ENCODE assay signal across 8 mouse cellular contexts in the genomic region with DNA sequence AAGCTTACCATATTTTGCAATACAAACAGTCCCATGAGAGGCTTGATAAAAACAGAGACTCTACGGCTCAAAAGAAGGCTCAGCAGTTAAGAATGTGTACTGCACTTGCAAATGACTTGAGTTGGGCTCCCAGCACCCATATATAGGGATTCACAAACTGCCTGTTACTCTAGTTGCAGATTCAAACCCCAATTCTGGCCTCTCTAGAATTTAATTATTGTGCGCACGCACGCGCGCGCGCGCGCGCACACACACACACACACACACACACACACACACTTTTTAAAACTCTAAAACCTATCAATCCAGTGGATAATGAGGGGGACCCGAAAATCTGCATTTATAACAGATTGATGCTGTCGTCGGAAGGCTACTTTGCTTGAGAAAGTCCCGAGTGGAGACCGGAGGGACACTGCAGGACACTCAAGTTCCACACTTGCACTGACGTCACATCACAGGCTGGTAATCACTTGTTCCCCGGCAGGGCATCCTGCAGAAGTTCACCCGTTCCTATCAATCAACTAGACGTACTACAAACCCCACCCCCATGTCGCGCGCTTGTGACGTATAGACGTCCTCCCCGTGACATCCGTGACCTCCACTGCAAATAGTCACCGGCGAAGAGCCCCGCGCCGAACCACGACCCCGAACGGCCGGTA. TPM values are rescaled to one million over a fixed set of nuclear protein-coding genes. Genes with fewer than 3 reads are reported as not detected.
DNase-seq lines count a peak whose midpoint lies in the region; ATAC-seq and TF ChIP-seq lines count a peak whose summit lies in the region.

No protein-coding gene starts in this region.

- H3K4me1 ChIP-seq in cerebellum, adult 2 months (ENCODE audit: control insufficient read depth, insufficient read depth, low read length) = no peaks in the 10 kb centered on the region
- no peaks in the 10 kb centered on the region for H3K4me1 ChIP-seq in forebrain, postnatal 0 days (ENCODE audit: insufficient read depth)
- H3K4me1 ChIP-seq in lung, adult 2 months (ENCODE audit: control insufficient read depth, insufficient read depth, low read length) = no peaks in the 10 kb centered on the region
- H3K4me1 ChIP-seq in olfactory bulb, adult 2 months (ENCODE audit: control insufficient read depth, insufficient read depth, low read length) = no peaks in the 10 kb centered on the region
- H3K4me1 ChIP-seq in thymus, adult 2 months (replicated peaks; ENCODE audit: control insufficient read depth, insufficient read depth, low read length) = no peaks in the 10 kb centered on the region

- peak; percentile 94 for ATAC-seq in forebrain, postnatal 0 days

- no peaks in the 10 kb centered on the region for H3K27me3 ChIP-seq in cerebellum, adult 2 months (ENCODE audit: control insufficient read depth, insufficient read depth, low read length)
- H3K27me3 ChIP-seq in forebrain, postnatal 0 days (ENCODE audit: insufficient read depth, low read length) = no peaks in the 10 kb centered on the region
- H3K27me3 ChIP-seq in thymus, adult 2 months (ENCODE audit: control insufficient read depth, insufficient read depth, low read length) = no peaks in the 10 kb centered on the region

- H3K9ac ChIP-seq in forebrain, postnatal 0 days = peak overlapping the region; percentile 69

- TF ChIP-seq POLR2A in cerebellum, adult 2 months (IDR thresholded peaks at IDR 0.05; ENCODE audit: borderline replicate concordance, insufficient read depth, low read length) = 0 out of 2 replicates have a peak, but pooled peaks have one; percentile 22
- TF ChIP-seq POLR2A in lung, adult 2 months (IDR thresholded peaks at IDR 0.05; ENCODE audit: borderline replicate concordance, extremely low read depth, low read depth, low read length) = peak; percentile 61; the same call in 1 of the 2 replicates
- TF ChIP-seq POLR2A in olfactory bulb, adult 2 months (IDR thresholded peaks at IDR 0.05; ENCODE audit: insufficient read depth, low read depth, low read length) = no peak
- 0 out of 2 replicates have a peak, but pooled peaks have one; percentile 29 for TF ChIP-seq POLR2A in thymus, adult 2 months (IDR thresholded peaks at IDR 0.05; ENCODE audit: control insufficient read depth, extremely low read depth, insufficient read depth, low read length, poor library complexity)

- peak overlapping the region; percentile 100 for H3K27ac ChIP-seq in cerebellum, adult 2 months (ENCODE audit: insufficient read depth, low read length)
- H3K27ac ChIP-seq in forebrain, postnatal 0 days (ENCODE audit: low read depth, low read length) = peak overlapping the region; percentile 92
- peak overlapping the region; percentile 100 for H3K27ac ChIP-seq in layer of hippocampus, adult 2 months
- H3K27ac ChIP-seq in olfactory bulb, adult 2 months (ENCODE audit: insufficient read depth, low read depth, low read length) = peak overlapping the region; percentile 99
- peak overlapping the region; percentile 34; the same call in 1 of the 2 replicates for H3K27ac ChIP-seq in thymus, adult 2 months (ENCODE audit: control insufficient read depth, insufficient read depth, low read length)

- TF ChIP-seq CTCF in cerebellum, adult 2 months (IDR thresholded peaks at IDR 0.05; ENCODE audit: borderline replicate concordance, insufficient read depth, low read depth, low read length) = no peak
- peak; percentile 26; the same call in 1 of the 2 replicates for TF ChIP-seq CTCF in forebrain, postnatal 0 days (IDR thresholded peaks at IDR 0.05; ENCODE audit: low read depth)
- TF ChIP-seq CTCF in layer of hippocampus, adult 2 months (conservative IDR thresholded peaks at IDR 0.05) = 0 out of 2 replicates have a peak, but pooled peaks have one; percentile 11
- no peak for TF ChIP-seq CTCF in lung, adult 2 months (IDR thresholded peaks at IDR 0.05; ENCODE audit: insufficient read depth, low read length)
- peak; percentile 10; the same call in 1 of the 2 replicates for TF ChIP-seq CTCF in olfactory bulb, adult 2 months (IDR thresholded peaks at IDR 0.05; ENCODE audit: insufficient read depth, low read depth, low read length)
- no peak for TF ChIP-seq CTCF in thymus, adult 2 months (IDR thresholded peaks at IDR 0.05; ENCODE audit: borderline replicate concordance, control insufficient read depth, extremely low read depth, insufficient read depth, low read length, poor library complexity)

- H3K9me3 ChIP-seq in forebrain, postnatal 0 days (ENCODE audit: low read length) = no peaks in the 10 kb centered on the region

- H3K4me2 ChIP-seq in forebrain, postnatal 0 days (ENCODE audit: low read depth) = peak overlapping the region; percentile 50

- under 1% methylated on average over 36 of the region's 36 CpGs for WGBS in cerebellum, adult 2 months
- WGBS in forebrain, postnatal 0 days = under 1% methylated on average over 36 of the region's 36 CpGs
- WGBS in lung, adult 2 months = 1% methylated on average over 36 of the region's 36 CpGs
- under 1% methylated on average over 36 of the region's 36 CpGs for WGBS in olfactory bulb, adult 2 months
- under 1% methylated on average over 36 of the region's 36 CpGs for WGBS in thymus, adult 2 months

- H3K4me3 ChIP-seq in cerebellum, adult 2 months (replicated peaks; ENCODE audit: insufficient read depth, low read depth, low read length) = peak overlapping the region; percentile 74
- H3K4me3 ChIP-seq in forebrain, postnatal 0 days (ENCODE audit: low read depth, low read length) = peak overlapping the region; percentile 55
- H3K4me3 ChIP-seq in layer of hippocampus, adult 2 months = peak overlapping the region; percentile 92
- peak overlapping the region; percentile 93 for H3K4me3 ChIP-seq in lung, adult 2 months (replicated peaks; ENCODE audit: extremely low read depth, low read depth, low read length)
- peak overlapping the region; percentile 88 for H3K4me3 ChIP-seq in olfactory bulb, adult 2 months (ENCODE audit: insufficient read depth, low read depth, low read length)
- H3K4me3 ChIP-seq in thymus, adult 2 months (ENCODE audit: control insufficient read depth, insufficient read depth, low read length) = peak overlapping the region; percentile 62

- peak; percentile 99 for DNase-seq in Muller cell, postnatal 12 days (ENCODE audit: inconsistent ontology term)
- peak; percentile 97 to 98 for DNase-seq in cerebellum, adult 2 months
- peak; percentile 97 for DNase-seq in forebrain, postnatal 0 days
- DNase-seq in heart, postnatal 4 days = peak; percentile 96
- DNase-seq in layer of hippocampus, adult 2 months (ENCODE audit: low spot score in 2 of 2) = peak; percentile 97 to 98
- DNase-seq in lung, adult 2 months = peak; percentile 99
- DNase-seq in thymus, adult 2 months = peak; percentile 97

- H3K36me3 ChIP-seq in forebrain, postnatal 0 days (ENCODE audit: insufficient read depth) = peaks cover 16% of the 10 kb centered on the region
- H3K36me3 ChIP-seq in thymus, adult 2 months (ENCODE audit: control insufficient read depth, insufficient read depth, low read length) = no peaks in the 10 kb centered on the region

RNA-seq across cellular contexts. Expression of gene Coq7, which starts 0.5 kb away (rescaled TPM):
- polyA plus RNA-seq in cerebellum, adult 2 months (2012; rRNA removed) = 82.5 and 93.2 TPM in 2 replicates
- 47.6 and 48.3 TPM in 2 replicates for total RNA-seq in forebrain, postnatal 0 days (2014; rRNA removed)
- polyA plus RNA-seq in forebrain, postnatal 0 days (2015; fragmentation: Nextera tagmentation; extraction: Ambion mirVana) = 115 and 134 TPM in 2 replicates
- 100 to 1,000 TPM in 1 of 2 experiments, 10 to 100 TPM in 1; 99.7 to 112 TPM for total RNA-seq in heart, postnatal 4 days (2021)
- 10 to 100 TPM; 35.3 to 35.4 TPM for total RNA-seq in layer of hippocampus, adult 2 months (2021)
- polyA plus RNA-seq in lung, adult 2 months (2012; rRNA removed) = 29.2 and 41.4 TPM in 2 replicates
- polyA plus RNA-seq in olfactory bulb, adult 2 months (2012; ENCODE audit: insufficient read depth, insufficient read length, low replicate concordance, missing spikeins) = not detected in 2 replicates
- 34.6 and 38.1 TPM in 2 replicates for polyA plus RNA-seq in thymus, adult 2 months (2012; rRNA removed)

RNA-seq across cellular contexts. Expression of gene Itpripl2, which starts 40.9 kb away (rescaled TPM):
- 1.9 TPM in 2 replicates for polyA plus RNA-seq in cerebellum, adult 2 months (2012; rRNA removed)
- 3.8 and 6.0 TPM in 2 replicates for total RNA-seq in forebrain, postnatal 0 days (2014; rRNA removed)
- polyA plus RNA-seq in forebrain, postnatal 0 days (2015; fragmentation: Nextera tagmentation; extraction: Ambion mirVana) = 0.42 and 0.43 TPM in 2 replicates
- 10 to 100 TPM; 46.5 to 46.6 TPM for total RNA-seq in heart, postnatal 4 days (2021)
- total RNA-seq in layer of hippocampus, adult 2 months (2021) = 1 to 10 TPM; 3.1 to 3.8 TPM
- 60.9 and 84.2 TPM in 2 replicates for polyA plus RNA-seq in lung, adult 2 months (2012; rRNA removed)
- not detected in 2 replicates for polyA plus RNA-seq in olfactory bulb, adult 2 months (2012; ENCODE audit: insufficient read depth, insufficient read length, low replicate concordance, missing spikeins)
- 7.2 and 7.5 TPM in 2 replicates for polyA plus RNA-seq in thymus, adult 2 months (2012; rRNA removed)

RNA-seq across cellular contexts. Expression of gene Tmc7, which starts 51.9 kb away (rescaled TPM):
- polyA plus RNA-seq in cerebellum, adult 2 months (2012; rRNA removed) = 16.7 and 16.9 TPM in 2 replicates
- total RNA-seq in forebrain, postnatal 0 days (2014; rRNA removed) = 10.1 and 10.3 TPM in 2 replicates
- 2.7 and 4.2 TPM in 2 replicates for polyA plus RNA-seq in forebrain, postnatal 0 days (2015; fragmentation: Nextera tagmentation; extraction: Ambion mirVana)
- total RNA-seq in heart, postnatal 4 days (2021) = 10 to 100 TPM in 1 of 2 experiments, 1 to 10 TPM in 1; 9.8 to 10.3 TPM
- 10 to 100 TPM; 15.0 to 16.8 TPM for total RNA-seq in layer of hippocampus, adult 2 months (2021)
- 1.3 and 1.5 TPM in 2 replicates for polyA plus RNA-seq in lung, adult 2 months (2012; rRNA removed)
- polyA plus RNA-seq in olfactory bulb, adult 2 months (2012; ENCODE audit: insufficient read depth, insufficient read length, low replicate concordance, missing spikeins) = not detected in 2 replicates
- polyA plus RNA-seq in thymus, adult 2 months (2012; rRNA removed) = 0.18 and 0.26 TPM in 2 replicates

Comparison
In these comparisons a context has a peak if more than half of its experiments do, and no peak if none do; other contexts are left out.
1. Peak in every context shown above with its lines: DNase-seq, ATAC-seq, H3K4me3 ChIP-seq and H3K27ac ChIP-seq.
2. H3K27ac ChIP-seq: peak in every context shown above with its lines; median percentile 100 in cerebellum, adult 2 months; 100 in layer of hippocampus, adult 2 months; 99 in olfactory bulb, adult 2 months; 92 in forebrain, postnatal 0 days; 34 in thymus, adult 2 months.
3. CTCF ChIP-seq: peak in forebrain, postnatal 0 days (single experiment), layer of hippocampus, adult 2 months (single experiment) and olfactory bulb, adult 2 months (single experiment); none in cerebellum, adult 2 months (single experiment), lung, adult 2 months (single experiment) and thymus, adult 2 months (single experiment).